Mouse (Mus musculus): Measurements from ENCODE around the gene Ssbp2.

The Ssbp2 gene

GRCm38 (mm10) chr13:91741280-91742047 is 281.4 kb downstream of the Ssbp2 start, which contains the start of gene Acot12:
Gene Acot12, plus strand, starts transcription at chr13:91741512.
- DNase-seq, result peak; percentile 26

GRCm38 (mm10) chr13:91743180-91743579 is 283.1 kb downstream of the Ssbp2 start:
- DNase-seq, result no peak

GRCm38 (mm10) chr13:91746470-91746869 is 286.4 kb downstream of the Ssbp2 start:
- no peak for DNase-seq

- DNase-seq, result no peak
Measured at GRCm38 (mm10) chr13:91748401-91748800, 288.3 kb downstream of the Ssbp2 start.

- no peak for DNase-seq
Measured at GRCm38 (mm10) chr13:91749981-91750380, 289.9 kb downstream of the Ssbp2 start.
